Mouse (Mus musculus) mouse trophoblast stem cell (cell line): ENCODE results near the gene Glis1.

ENCODE experiments used
- in situ Hi-C, 2 experiments: fragments of 300-500 bp; cut with MseI, MboI; formaldehyde crosslinking; loops; 2 replicates in 1 of 2; 3 replicates in 1 of 2; pipeline ENCODE4 v1.15.1; 2025

The Glis1 gene

DNA sequence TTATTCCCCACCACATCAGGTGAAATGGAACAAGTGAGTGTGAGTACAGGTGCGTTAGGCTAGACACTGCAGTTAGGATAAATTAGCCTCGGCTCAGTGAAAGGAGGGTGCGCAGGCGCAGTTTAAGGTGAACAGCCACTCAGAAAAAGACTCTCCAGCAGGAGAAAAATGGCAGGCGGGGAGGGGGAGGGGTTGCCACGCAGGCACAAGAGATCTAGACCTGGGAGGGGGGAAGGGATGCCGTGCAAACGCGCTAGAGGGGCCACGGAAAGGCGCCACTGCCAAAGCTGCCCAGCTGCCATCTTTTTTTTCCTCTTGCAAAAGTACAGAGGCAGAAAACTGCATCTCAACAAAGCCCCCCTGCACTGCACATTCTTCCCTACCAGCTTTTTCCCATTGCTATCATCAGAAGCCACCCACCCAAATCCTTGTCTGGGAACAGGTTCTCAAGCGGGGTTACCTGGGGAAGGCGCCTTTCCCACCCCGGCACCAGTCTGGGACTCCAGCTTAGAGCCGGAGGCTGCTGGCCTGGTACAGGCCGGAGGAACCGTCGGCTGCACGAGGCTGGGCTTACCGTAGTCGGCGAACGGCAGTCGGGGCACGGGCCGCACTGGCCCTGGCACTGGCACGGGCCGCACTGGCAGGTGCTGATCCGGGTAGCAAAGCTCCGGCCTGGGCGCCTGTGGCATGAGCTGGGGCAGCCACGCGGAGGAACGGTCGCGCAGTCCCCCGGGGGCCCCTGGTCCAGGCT is 248.8 kb downstream of the Glis1 start:
- in situ Hi-C loops = no loop called here

DNA sequence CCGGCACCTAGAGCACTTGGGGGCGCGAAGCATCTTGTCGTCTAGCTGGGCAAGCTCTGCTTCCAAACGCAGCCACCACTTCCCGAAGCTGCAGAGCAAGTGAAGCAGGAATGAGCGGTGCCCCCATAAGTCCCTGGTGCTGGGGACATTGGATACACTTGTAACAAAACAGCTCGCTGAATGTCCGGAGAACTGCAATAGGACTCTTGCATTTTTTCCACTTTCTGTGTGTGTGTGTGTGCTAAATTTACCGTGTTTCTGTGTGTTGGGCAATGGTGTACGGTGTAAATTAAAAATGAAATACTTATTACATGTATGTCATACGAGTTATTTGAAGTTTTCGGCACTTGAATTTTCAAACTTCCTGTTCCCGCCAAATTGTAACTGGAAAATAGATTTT is 249.7 kb downstream of the Glis1 start, which contains the start of gene Dmrtb1:
TSS of gene Dmrtb1 (minus strand) at position 101 of the 400 bp plus-strand sequence.
- in situ Hi-C loops = no loop called here
